Mouse (Mus musculus): Measurements from ENCODE around the gene Hemgn.

The Hemgn gene

GRCm38 (mm10) chr4:46412113-46412512 lies 1.2 kb downstream of the Hemgn start:
- DNase-seq (ENCODE audit: low spot score in 2 of 2): no peak

- peak in 1 of 2 experiments; percentile 59 for DNase-seq (ENCODE audit: low spot score in 2 of 2)
Measured at GRCm38 (mm10) chr4:46411489-46411888, 1.8 kb downstream of the Hemgn start.

GRCm38 (mm10) chr4:46410677-46411076 lies 2.6 kb downstream of the Hemgn start:
- peak; percentile 66 to 73 for DNase-seq (ENCODE audit: low spot score in 2 of 2)

- DNase-seq (ENCODE audit: low spot score in 2 of 2): peak; percentile 67 to 68
Measured at GRCm38 (mm10) chr4:46406966-46407703, 6.2 kb downstream of the Hemgn start.

GRCm38 (mm10) chr4:46404042-46404795 lies 9.1 kb downstream of the Hemgn start:
- peak; percentile 72 to 75 for DNase-seq (ENCODE audit: low spot score in 2 of 2)

- no peak for DNase-seq (ENCODE audit: low spot score in 2 of 2)
Measured at GRCm38 (mm10) chr4:46398839-46399238, 14.5 kb downstream of the Hemgn start.

GRCm38 (mm10) chr4:46395736-46396135 lies 17.6 kb downstream of the Hemgn start:
- DNase-seq (ENCODE audit: low spot score in 2 of 2): peak in 1 of 2 experiments; percentile 69

- no peak for DNase-seq (ENCODE audit: low spot score in 2 of 2)
Measured at GRCm38 (mm10) chr4:46394388-46394787, 18.9 kb downstream of the Hemgn start.

- DNase-seq (ENCODE audit: low spot score in 2 of 2): peak; percentile 80 to 92
Measured at GRCm38 (mm10) chr4:46390390-46390970, 22.8 kb downstream of the Hemgn start.

- DNase-seq (ENCODE audit: low spot score in 2 of 2): peak in 1 of 2 experiments; percentile 51
Measured at GRCm38 (mm10) chr4:46389612-46390341, 23.5 kb downstream of the Hemgn start.

GRCm38 (mm10) chr4:46389013-46389611 lies 24.2 kb downstream of the Hemgn start, which contains the start of gene Trmo:
Trmo (minus strand) TSS chr4:46389437.
- peak; percentile 90 to 94 for DNase-seq (ENCODE audit: low spot score in 2 of 2)

GRCm38 (mm10) chr4:46388556-46388955 lies 24.8 kb downstream of the Hemgn start:
- DNase-seq (ENCODE audit: low spot score in 2 of 2): no peak

- DNase-seq (ENCODE audit: low spot score in 2 of 2): peak; percentile 76 to 88
Measured at GRCm38 (mm10) chr4:46374869-46375368, 38.4 kb downstream of the Hemgn start.

- peak; percentile 21 to 68 for DNase-seq (ENCODE audit: low spot score in 2 of 2)
Measured at GRCm38 (mm10) chr4:46374455-46374854, 38.9 kb downstream of the Hemgn start.

- DNase-seq (ENCODE audit: low spot score in 2 of 2): no peak
Measured at GRCm38 (mm10) chr4:46371030-46371429, 42.3 kb downstream of the Hemgn start.

- DNase-seq (ENCODE audit: low spot score in 2 of 2): no peak
Measured at GRCm38 (mm10) chr4:46370406-46370805, 42.9 kb downstream of the Hemgn start.

- no peak for DNase-seq (ENCODE audit: low spot score in 2 of 2)
Measured at GRCm38 (mm10) chr4:46369070-46369469, 44.2 kb downstream of the Hemgn start.

- no peak for DNase-seq (ENCODE audit: low spot score in 2 of 2)
Measured at GRCm38 (mm10) chr4:46367487-46367959, 45.8 kb downstream of the Hemgn start.

- DNase-seq (ENCODE audit: low spot score in 2 of 2): no peak
Measured at GRCm38 (mm10) chr4:46364360-46364759, 48.9 kb downstream of the Hemgn start.

- DNase-seq (ENCODE audit: low spot score in 2 of 2): no peak
Measured at GRCm38 (mm10) chr4:46361258-46361657, 52.0 kb downstream of the Hemgn start.
